Mouse (Mus musculus) hindbrain, embryonic 16.5 days (tissue): ENCODE measurements around the gene Mrap2. TPM values are rescaled to one million over a fixed set of nuclear protein-coding genes. Genes with fewer than 3 reads are reported as not detected.

Experiments used
- ATAC-seq: fragments of 200-750 bp; cut with Nextera tagmentation; 2 replicates; pipeline ENCODE4 v1.8.0; 2017; ENCODE audit warnings: moderate TSS enrichment, moderate library complexity
- H3K27ac ChIP-seq: fragments of 300-500 bp; sonication (generic); 2 replicates; pipeline ENCODE4 v1.5.1; 2014; ENCODE audit warnings: low read depth, mild to moderate bottlenecking, control low read depth, low read length, moderate library complexity
- H3K27me3 ChIP-seq: fragments of 300-500 bp; sonication (generic); replicated peaks from 2 replicates; pipeline ENCODE4 v1.6.1; 2014; ENCODE audit warnings: low read length; ENCODE audit not compliant: control insufficient read depth, insufficient read depth
- H3K36me3 ChIP-seq: fragments of 300-500 bp; sonication (generic); 2 replicates; pipeline ENCODE4 v1.6.1; 2014; ENCODE audit warnings: mild to moderate bottlenecking, low read length, moderate library complexity, mixed read lengths; ENCODE audit not compliant: control insufficient read depth, insufficient read depth
- H3K4me1 ChIP-seq: fragments of 300-500 bp; sonication (generic); 2 replicates; pipeline ENCODE4 v1.6.1; 2014; ENCODE audit warnings: low read depth, low read length; ENCODE audit not compliant: control insufficient read depth, insufficient read depth
- H3K4me2 ChIP-seq: fragments of 300-500 bp; sonication (generic); 2 replicates; pipeline ENCODE4 v1.6.1; 2014; ENCODE audit warnings: mild to moderate bottlenecking, low read length, control low read depth, moderate library complexity
- H3K4me3 ChIP-seq: fragments of 300-500 bp; sonication (generic); 2 replicates; pipeline ENCODE4 v1.5.1; 2014; ENCODE audit warnings: mild to moderate bottlenecking, low read length, control low read depth, moderate library complexity
- H3K9ac ChIP-seq: fragments of 300-500 bp; sonication (generic); 2 replicates; pipeline ENCODE4 v1.6.1; 2014; ENCODE audit warnings: low read depth, mild to moderate bottlenecking, control low read depth, low read length, moderate library complexity
- H3K9me3 ChIP-seq: fragments of 300-500 bp; sonication (generic); 2 replicates; pipeline ENCODE4 v1.6.1; 2014; ENCODE audit warnings: mild to moderate bottlenecking, low read length, moderate library complexity; ENCODE audit not compliant: control insufficient read depth
- WGBS: fragments of 180-500 bp; shearing (Covaris S2); extraction: QIAGEN DNeasy Blood & Tissue Kit; methylation state at CpG from one replicate; pipeline ENCODE4 v1.1.7; 2014; 5-methylcytosine and 5-hydroxymethylcytosine counted together
- polyA plus RNA-seq: library from polyadenylated mRNA; unstranded; fragments of >200 nt; fragmentation: Nextera tagmentation; extraction: Ambion mirVana; gene quantifications from 2 replicates; pipeline ENCODE4 v1.2.1, GENCODE M21; 2015

Mrap2 gene
- polyA plus RNA-seq, 1 experiment from 2014 or later: 6.7 TPM

DNA sequence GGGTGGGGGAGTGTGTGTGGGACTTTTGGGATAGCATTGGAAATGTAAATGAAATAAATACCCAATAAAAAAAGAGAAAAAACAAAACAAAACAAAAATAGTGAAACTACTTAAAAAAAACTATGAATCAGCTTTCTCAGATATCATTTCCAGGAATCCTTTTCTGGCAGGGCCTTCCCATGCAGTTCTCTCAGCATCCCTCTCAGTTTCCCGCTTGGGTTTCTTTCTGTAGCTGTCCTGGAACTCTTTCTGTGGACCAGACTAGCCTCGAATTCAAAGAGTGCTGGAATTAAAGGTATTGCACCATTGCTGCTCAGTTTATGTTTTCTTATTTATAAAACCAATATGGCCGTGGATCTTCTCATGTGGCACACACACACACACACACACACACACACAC, 1.0 kb upstream of the Mrap2 start:
- Histone ChIP-seq H3K36me3 (no peaks in the 10 kb centered on the region), H3K27me3 (peaks cover 9% of the 10 kb centered on the region), H3K4me1 (peaks cover 7% of the 10 kb centered on the region; the same call in 1 of the 2 replicates), H3K4me2 (no peak overlapping the region), H3K9me3 (no peaks in the 10 kb centered on the region), H3K27ac (no peak overlapping the region), H3K9ac (no peak overlapping the region), H3K4me3 (no peak overlapping the region)
- ATAC-seq: no peak
- WGBS: 79% methylated on average over 3 of the region's 3 CpGs

DNA sequence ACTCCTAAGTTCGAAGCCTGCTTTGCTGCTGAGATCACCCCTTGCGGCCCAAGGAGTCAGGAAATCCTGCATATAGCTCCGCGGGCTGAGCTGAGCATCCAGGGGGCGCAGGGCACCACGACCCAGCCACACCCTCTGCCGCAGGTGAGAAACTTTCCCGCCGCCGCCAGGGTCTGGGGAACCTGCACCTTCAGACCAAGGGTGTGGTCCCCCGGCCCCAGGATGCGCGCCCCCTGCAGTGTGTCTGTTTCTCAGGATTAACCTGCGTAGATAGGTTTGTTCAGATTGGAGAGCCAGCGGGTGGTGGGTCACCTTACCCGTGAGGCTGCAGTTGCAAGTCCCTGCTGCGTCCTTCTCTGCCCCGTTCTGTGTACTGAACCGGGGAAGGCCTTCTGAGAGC, 426 bp downstream of the Mrap2 start:
- H3K9ac ChIP-seq: peak overlapping the region; percentile 60
- H3K36me3 ChIP-seq: no peaks in the 10 kb centered on the region
- H3K4me1 ChIP-seq: peaks cover 7% of the 10 kb centered on the region; the same call in 1 of the 2 replicates
- H3K4me3 ChIP-seq: peak overlapping the region; percentile 48
- WGBS: 0% methylated on average over 19 of the region's 19 CpGs
- peak overlapping the region; percentile 88 for H3K4me2 ChIP-seq
- H3K9me3 ChIP-seq: no peaks in the 10 kb centered on the region
- peaks cover 9% of the 10 kb centered on the region for H3K27me3 ChIP-seq
- H3K27ac ChIP-seq: no peak overlapping the region
- ATAC-seq: peak; percentile 50

DNA sequence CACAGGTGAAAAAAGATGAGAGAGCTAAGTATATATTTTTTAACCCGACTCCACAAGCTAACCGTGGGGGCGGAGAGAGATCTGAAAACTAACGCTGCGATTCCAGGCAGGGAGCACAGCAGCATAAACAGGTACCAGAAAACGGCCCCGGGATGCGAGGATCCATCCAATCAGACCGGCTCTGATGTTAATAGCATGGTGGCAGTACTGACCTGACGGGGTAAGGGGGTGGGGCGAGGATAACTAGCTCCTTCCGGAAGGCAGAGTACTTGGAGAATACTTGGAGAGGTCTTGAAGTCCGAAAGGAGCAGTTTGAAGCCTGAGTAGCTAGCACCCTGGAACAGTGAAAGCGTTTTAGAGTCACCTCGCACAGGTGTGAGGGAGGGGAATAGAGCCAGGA, 1.1 kb downstream of the Mrap2 start:
- peaks cover 7% of the 10 kb centered on the region; the same call in 1 of the 2 replicates for H3K4me1 ChIP-seq
- 2% methylated on average over 15 of the region's 15 CpGs for WGBS
- ATAC-seq: 0 out of 2 replicates have a peak, but pooled peaks have one; percentile 28
- no peaks in the 10 kb centered on the region for H3K9me3 ChIP-seq
- no peak overlapping the region for H3K27ac ChIP-seq
- peak overlapping the region; percentile 60; the same call in 1 of the 2 replicates for H3K9ac ChIP-seq
- no peaks in the 10 kb centered on the region for H3K36me3 ChIP-seq
- peak overlapping the region; percentile 88 for H3K4me2 ChIP-seq
- H3K4me3 ChIP-seq: peak overlapping the region; percentile 48
- peaks cover 9% of the 10 kb centered on the region for H3K27me3 ChIP-seq

DNA sequence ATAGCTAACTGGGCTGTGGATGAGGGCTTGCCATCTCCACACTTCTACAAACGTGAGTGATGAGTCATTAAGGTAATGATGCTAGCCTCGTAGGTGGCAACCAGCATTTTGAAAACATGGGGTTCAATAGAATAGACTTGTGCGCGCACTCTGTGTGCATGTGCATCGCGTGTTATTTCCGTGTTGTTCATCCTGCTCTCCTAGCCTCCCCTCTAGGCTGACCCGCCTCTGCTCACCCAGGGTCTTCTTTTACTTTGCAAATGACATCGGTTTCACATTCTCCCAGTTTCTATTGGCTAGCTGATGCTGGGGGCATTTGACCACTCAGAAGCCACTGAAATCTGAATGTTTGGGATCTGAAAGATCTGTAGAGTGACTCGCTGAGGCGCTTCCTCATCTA, 1.6 kb downstream of the Mrap2 start:
- WGBS: 31% methylated on average over 11 of the region's 11 CpGs
- Histone ChIP-seq H3K9me3 (no peaks in the 10 kb centered on the region), H3K36me3 (no peaks in the 10 kb centered on the region), H3K4me2 (peak overlapping the region; percentile 88), H3K27me3 (peaks cover 9% of the 10 kb centered on the region), H3K9ac (no peak overlapping the region), H3K4me1 (peaks cover 7% of the 10 kb centered on the region; the same call in 1 of the 2 replicates), H3K4me3 (no peak overlapping the region; the same call in 1 of the 2 replicates), H3K27ac (no peak overlapping the region)
- ATAC-seq: no peak

DNA sequence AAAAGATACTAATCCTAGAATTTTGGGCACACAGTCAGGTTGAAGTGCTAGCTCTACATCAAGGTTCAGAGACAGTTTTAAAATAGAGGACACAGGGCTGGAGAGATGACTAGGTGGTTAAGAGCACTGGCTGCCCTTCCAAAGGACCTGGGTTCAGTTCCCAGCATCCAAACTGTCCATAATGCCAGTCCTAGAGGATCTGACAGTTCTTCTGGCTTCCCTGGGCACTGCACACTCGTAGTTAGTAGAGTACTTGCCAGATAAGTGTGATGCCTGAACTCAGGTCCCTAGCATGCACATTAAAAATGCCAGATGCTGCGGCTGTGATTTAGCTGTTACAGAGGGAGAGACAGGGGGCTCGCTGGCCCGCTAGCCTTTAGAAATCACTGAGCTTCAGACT, 2.3 kb downstream of the Mrap2 start:
- Histone ChIP-seq H3K4me1 (peaks cover 7% of the 10 kb centered on the region; the same call in 1 of the 2 replicates), H3K9ac (no peak overlapping the region), H3K27me3 (peaks cover 9% of the 10 kb centered on the region), H3K9me3 (no peaks in the 10 kb centered on the region), H3K27ac (no peak overlapping the region), H3K4me3 (no peak overlapping the region), H3K4me2 (no peak overlapping the region), H3K36me3 (no peaks in the 10 kb centered on the region)
- 88% methylated on average over 4 of the region's 4 CpGs for WGBS
- ATAC-seq: no peak

DNA sequence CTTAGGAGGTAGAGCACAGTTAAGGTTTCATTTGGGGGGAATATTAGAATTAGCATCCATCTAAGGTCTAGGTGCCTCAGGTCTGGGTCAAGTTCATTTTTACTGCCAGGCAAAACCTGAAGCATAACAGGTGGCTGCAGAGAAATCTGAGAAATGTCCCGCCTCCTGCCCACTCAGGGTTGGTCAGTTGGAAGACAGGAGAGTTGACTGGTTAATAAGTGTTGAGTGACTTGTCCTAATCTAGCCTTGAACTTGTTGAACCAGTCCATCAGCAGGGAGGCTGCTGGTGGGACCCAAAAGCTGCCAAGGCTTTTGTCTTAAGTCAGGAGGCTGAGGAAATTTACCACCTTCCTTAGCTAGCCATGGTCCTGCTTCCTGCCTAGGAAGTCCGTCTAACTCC, 3.8 kb downstream of the Mrap2 start:
- Histone ChIP-seq H3K36me3 (no peaks in the 10 kb centered on the region), H3K4me2 (no peak overlapping the region), H3K4me1 (peaks cover 7% of the 10 kb centered on the region; the same call in 1 of the 2 replicates), H3K9ac (no peak overlapping the region), H3K27ac (no peak overlapping the region), H3K9me3 (no peaks in the 10 kb centered on the region), H3K27me3 (peaks cover 9% of the 10 kb centered on the region), H3K4me3 (no peak overlapping the region)
- WGBS: 86% methylated on average over 2 of the region's 2 CpGs
- ATAC-seq: no peak

DNA sequence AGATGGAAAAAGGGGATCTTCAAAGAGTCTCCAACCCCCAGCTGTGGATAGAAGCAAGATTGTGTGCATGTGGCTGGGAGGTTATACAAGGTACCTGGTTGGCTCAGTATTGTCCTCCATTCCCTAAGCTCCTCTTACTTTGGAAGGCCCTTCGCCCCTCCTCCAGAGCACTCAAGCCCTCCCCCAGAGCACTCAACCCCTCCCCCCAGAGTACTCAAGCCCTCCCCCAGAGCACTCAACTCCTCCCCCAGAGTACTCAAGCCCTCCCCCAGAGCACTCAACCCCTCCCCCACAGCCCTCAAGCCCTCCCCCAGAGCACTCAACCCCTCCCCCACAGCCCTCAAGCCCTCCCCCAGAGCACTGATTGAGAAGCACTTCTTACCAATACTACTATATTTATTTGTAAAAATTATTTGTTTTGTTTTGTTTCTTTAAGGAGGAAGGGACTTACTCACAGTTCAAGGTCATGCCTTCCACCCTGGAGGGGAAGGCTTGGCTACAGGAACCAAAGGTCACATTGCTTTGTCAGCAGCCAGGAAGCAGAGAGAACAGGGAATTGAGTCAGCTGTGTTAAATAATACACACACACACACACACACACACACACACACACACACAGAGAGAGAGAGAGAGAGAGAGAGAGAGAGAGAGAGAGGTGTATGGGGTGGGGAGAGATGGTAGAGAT, 8.7 kb downstream of the Mrap2 start:
- H3K36me3 ChIP-seq: no peaks in the 10 kb centered on the region
- ATAC-seq: no peak
- H3K27ac ChIP-seq: no peak overlapping the region
- WGBS: 75% methylated on average over 1 of the region's 1 CpGs
- H3K4me3 ChIP-seq: no peak overlapping the region
- H3K9me3 ChIP-seq: no peaks in the 10 kb centered on the region
- no peak overlapping the region for H3K4me2 ChIP-seq
- no peak overlapping the region for H3K9ac ChIP-seq
- H3K4me1 ChIP-seq: no peaks in the 10 kb centered on the region
- H3K27me3 ChIP-seq: no peaks in the 10 kb centered on the region

DNA sequence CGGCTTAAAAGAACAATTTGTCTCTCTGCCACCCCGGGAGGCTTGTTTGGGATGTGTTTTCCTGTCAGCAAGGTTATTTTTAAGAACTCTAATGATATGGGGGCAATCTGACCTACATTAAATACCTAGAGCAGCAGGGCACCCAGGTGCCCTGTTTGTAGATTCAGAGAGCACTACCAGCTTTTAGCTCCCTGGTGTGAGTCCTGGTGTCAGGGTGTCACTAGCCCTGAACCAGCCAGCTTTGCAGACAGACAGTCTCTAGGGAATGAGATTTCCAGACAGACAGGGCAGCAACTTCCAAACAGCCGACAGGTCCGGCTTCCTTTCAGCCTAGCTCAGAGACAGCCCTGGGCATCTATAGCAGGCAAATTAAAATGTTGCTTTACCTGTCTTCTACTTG, 18.5 kb downstream of the Mrap2 start:
- no peak for ATAC-seq
- no peaks in the 10 kb centered on the region for H3K9me3 ChIP-seq
- H3K27ac ChIP-seq: no peak overlapping the region
- H3K9ac ChIP-seq: no peak overlapping the region
- no peak overlapping the region for H3K4me2 ChIP-seq
- WGBS: 82% methylated on average over 4 of the region's 4 CpGs
- no peak overlapping the region for H3K4me3 ChIP-seq
- no peaks in the 10 kb centered on the region for H3K36me3 ChIP-seq
- H3K4me1 ChIP-seq: no peaks in the 10 kb centered on the region
- no peaks in the 10 kb centered on the region for H3K27me3 ChIP-seq

DNA sequence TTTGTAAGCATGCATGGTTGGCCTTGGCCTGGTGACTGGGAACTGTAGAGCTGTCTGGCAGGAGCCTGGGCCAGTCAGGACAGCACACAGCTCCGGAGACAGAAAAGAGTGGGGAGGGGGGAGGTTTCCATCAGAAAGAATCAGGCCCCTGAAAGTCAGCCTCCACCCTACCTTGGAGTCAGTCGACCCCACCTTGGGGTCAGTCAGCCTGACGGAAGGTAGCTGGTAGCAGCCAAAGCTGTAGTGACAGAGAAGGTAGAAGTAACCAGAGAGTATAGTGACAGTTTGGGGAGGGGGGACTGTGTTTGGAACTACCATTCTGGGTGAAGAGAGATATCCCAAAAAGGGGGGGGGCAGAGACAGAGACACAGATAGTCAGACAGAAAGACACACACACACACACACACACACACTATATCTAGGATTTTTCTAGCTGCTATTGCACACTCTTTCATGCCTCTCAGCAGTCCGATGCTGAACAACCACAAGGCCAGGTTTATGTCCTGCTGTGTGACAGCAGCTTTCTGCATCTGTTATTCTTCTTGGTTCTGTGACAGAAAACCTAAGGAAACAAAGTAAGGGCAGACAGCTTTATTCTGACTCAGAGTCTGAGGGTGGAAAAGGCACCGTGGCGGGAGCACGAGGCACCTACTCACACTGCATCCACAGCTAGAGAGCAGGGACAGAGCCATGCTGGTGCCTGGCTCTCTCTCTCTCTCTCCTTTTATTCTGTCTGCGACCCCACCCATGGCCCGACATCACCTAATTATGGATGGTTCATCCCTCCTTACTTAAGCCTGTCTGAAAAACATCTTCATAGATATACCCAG, 23.1 kb downstream of the Mrap2 start:
- Histone ChIP-seq H3K27ac (no peak overlapping the region), H3K4me1 (no peaks in the 10 kb centered on the region), H3K9ac (0 out of 2 replicates have a peak overlapping the region, but pooled peaks have one; percentile 10), H3K4me3 (no peak overlapping the region), H3K36me3 (no peaks in the 10 kb centered on the region), H3K27me3 (no peaks in the 10 kb centered on the region), H3K9me3 (no peaks in the 10 kb centered on the region), H3K4me2 (no peak overlapping the region)
- WGBS: 60% methylated on average over 9 of the region's 9 CpGs
- ATAC-seq: peak; percentile 51
